22 mouse cellular contexts compared by ENCODE assay signal in genomic region chr4:149558389-149558788, GRCm38 (mm10). TPM values are rescaled to one million over a fixed set of nuclear protein-coding genes. Genes with fewer than 3 reads are reported as not detected.
DNase-seq lines count a peak whose midpoint lies in the region; TF ChIP-seq lines count a peak whose summit lies in the region.
"Had no signal": no experiment of that assay in that cellular context is flagged by ENCODE, and none has a peak within 500 bp of the region (broad histone marks: within the 10 kb centered on the region; RNA-seq: fewer than 3 reads in every experiment).

No protein-coding gene starts in this region.

- H3K27ac ChIP-seq in left cerebral cortex, adult 2 months, result peak overlapping the region; percentile 40; the same call in 1 of the 2 replicates
- H3K27ac ChIP-seq: gastrocnemius, adult 2 months; heart, embryonic 15.5 days; limb, embryonic 13.5 days; liver, embryonic 12.5 days had no signal

- intact Hi-C loops in left cerebral cortex, adult 2 months (cut with DNase I), result no loop called here
- intact Hi-C loops in left cerebral cortex, postnatal 36 days (cut with DNase I), result no loop called here

- no peak overlapping the region for H3K4me3 ChIP-seq in left cerebral cortex, adult 2 months
- H3K4me3 ChIP-seq: erythroblast, embryonic 14.5 days; gastrocnemius, adult 2 months; heart, embryonic 15.5 days; limb, embryonic 13.5 days; liver, embryonic 12.5 days had no signal

- no peak for TF ChIP-seq CTCF in left cerebral cortex, adult 2 months (IDR thresholded peaks at IDR 0.05)

- no peak for DNase-seq in left cerebral cortex, adult 2 months (ENCODE audit: extremely low spot score in 1 of 2, low spot score in 2 of 2)
- DNase-seq in left cerebral cortex, postnatal 36 days (ENCODE audit: low spot score in 2 of 2), result no peak
- peak; percentile 85 for DNase-seq in 3T3-L1 (ENCODE audit: low read depth, low spot score)
- peak; percentile 73 for DNase-seq in Muller cell, postnatal 12 days (ENCODE audit: inconsistent ontology term)
- DNase-seq in lung, postnatal 25 days (ENCODE audit: low spot score), result peak; percentile 46
- DNase-seq in layer of hippocampus, adult 9-11 months, result no peak
- no peak for DNase-seq in T-cell, adult 2 months (ENCODE audit: low spot score)
- DNase-seq in gastrocnemius, postnatal 10 days, result no peak
- DNase-seq: adrenal gland, postnatal 25 days; cerebellum, adult 11-12 months; cerebellum, adult 9-11 months; kidney, adult 9 months; kidney, postnatal 14 days; liver, postnatal 0 days; right cerebral cortex, adult 18-20 months; right cerebral cortex, postnatal 4 days; thymus, postnatal 4 days had no signal

RNA-seq across cellular contexts. Expression of gene Clstn1, which starts 27.9 kb away (rescaled TPM):
- total RNA-seq in left cerebral cortex, adult 2 months (2021), result 1,000 to 10,000 TPM; 1,405 to 1,413 TPM
- 1,000 to 10,000 TPM; 1,328 to 1,609 TPM for total RNA-seq in left cerebral cortex, postnatal 36 days (2021)
- 10 to 100 TPM; 63.5 to 69.0 TPM for total RNA-seq in gastrocnemius, postnatal 10 days (2021)

RNA-seq across cellular contexts. Expression of gene Ctnnbip1, which starts 40.4 kb away (rescaled TPM):
- 10 to 100 TPM; 35.3 to 35.9 TPM for total RNA-seq in left cerebral cortex, adult 2 months (2021)
- 10 to 100 TPM; 36.7 to 43.5 TPM for total RNA-seq in left cerebral cortex, postnatal 36 days (2021)
- 10 to 100 TPM; 61.4 to 76.9 TPM for total RNA-seq in gastrocnemius, postnatal 10 days (2021)

Comparison
In these comparisons a context has a peak if more than half of its experiments do, and no peak if none do; other contexts are left out.
1. DNase-seq: peak in 3T3-L1 (single experiment), Muller cell, postnatal 12 days (single experiment) and lung, postnatal 25 days (single experiment); none in left cerebral cortex, adult 2 months (0 of 2), left cerebral cortex, postnatal 36 days (0 of 2), layer of hippocampus, adult 9-11 months (single experiment), T-cell, adult 2 months (single experiment) and gastrocnemius, postnatal 10 days (single experiment).
2. RNA of gene Clstn1, which starts 27.9 kb away (total RNA-seq): 1,328 to 1,609 TPM in left cerebral cortex, postnatal 36 days and 1,405 to 1,413 TPM in left cerebral cortex, adult 2 months; 63.5 to 69.0 TPM in gastrocnemius, postnatal 10 days; every median in the first group is over 10 times any median in the second.